Mouse (Mus musculus) adrenal gland, postnatal 25 days (tissue): ENCODE data around the gene Efemp1. TPM values are rescaled to one million over a fixed set of nuclear protein-coding genes. Genes with fewer than 3 reads are reported as not detected.

ENCODE experiments used
- DNase-seq: peaks from one replicate; pipeline ENCODE4 v3.0.0; 2021; ENCODE audit warnings: mixed read lengths
- long read RNA-seq: library from polyadenylated mRNA; stranded (forward); transcript quantifications from one replicate; pipeline ENCODE4 v2.0.0, GENCODE M21; 2021
- total RNA-seq: library from RNA; stranded (reverse); gene quantifications from 2 replicates; pipeline ENCODE4 v1.2.3, GENCODE M21; 2021

Efemp1 gene
- total RNA-seq: 109 and 122 TPM in 2 replicates
- long read RNA-seq, transcript Efemp1-201 (11 exons, 2,037 nt): major isoform, 31 of 36 reads
- long read RNA-seq, partial matches to known transcripts: 1 of 36 reads
- long read RNA-seq, other reads (novel, unspliced or antisense): 4 of 36 reads

GRCm38 (mm10) chr11:28853102-28853800 lies at the start of gene Efemp1:
Gene Efemp1 (plus strand): TSS chr11:28853204.
- peak; percentile 21 for DNase-seq

GRCm38 (mm10) chr11:28808685-28809084 lies 44.3 kb upstream of the Efemp1 start:
- peak; percentile 26 for DNase-seq

- no peak for DNase-seq
Observed at GRCm38 (mm10) chr11:28811874-28812273, 41.1 kb upstream of the Efemp1 start.

GRCm38 (mm10) chr11:28812564-28812963 lies 40.4 kb upstream of the Efemp1 start:
- DNase-seq: no peak

GRCm38 (mm10) chr11:28817405-28817804 lies 35.6 kb upstream of the Efemp1 start:
- no peak for DNase-seq

- no peak for DNase-seq
Observed at GRCm38 (mm10) chr11:28826950-28827349, 26.1 kb upstream of the Efemp1 start.

GRCm38 (mm10) chr11:28833809-28834208 lies 19.2 kb upstream of the Efemp1 start:
- DNase-seq: no peak

GRCm38 (mm10) chr11:28835141-28835540 lies 17.9 kb upstream of the Efemp1 start:
- DNase-seq: no peak

GRCm38 (mm10) chr11:28849841-28850240 lies 3.2 kb upstream of the Efemp1 start:
- no peak for DNase-seq

GRCm38 (mm10) chr11:28851645-28852044 lies 1.4 kb upstream of the Efemp1 start:
- no peak for DNase-seq

GRCm38 (mm10) chr11:28852361-28852919 lies 564 bp upstream of the Efemp1 start:
- no peak for DNase-seq

GRCm38 (mm10) chr11:28859125-28859524 lies 6.1 kb downstream of the Efemp1 start:
- DNase-seq: no peak

GRCm38 (mm10) chr11:28869129-28869528 lies 16.1 kb downstream of the Efemp1 start:
- DNase-seq: no peak

GRCm38 (mm10) chr11:28881381-28881976 lies 28.5 kb downstream of the Efemp1 start:
- DNase-seq: no peak

GRCm38 (mm10) chr11:28883106-28883505 lies 30.1 kb downstream of the Efemp1 start:
- DNase-seq: no peak

GRCm38 (mm10) chr11:28889538-28889937 lies 36.5 kb downstream of the Efemp1 start:
- no peak for DNase-seq

GRCm38 (mm10) chr11:28891515-28891914 lies 38.5 kb downstream of the Efemp1 start:
- DNase-seq: no peak

- DNase-seq: no peak
Observed at GRCm38 (mm10) chr11:28899420-28899819, 46.4 kb downstream of the Efemp1 start.

- DNase-seq: no peak
Observed at GRCm38 (mm10) chr11:28904596-28904995, 51.6 kb downstream of the Efemp1 start.

- DNase-seq: no peak
Observed at GRCm38 (mm10) chr11:28906288-28906687, 53.3 kb downstream of the Efemp1 start.

- peak; percentile 31 for DNase-seq
Observed at GRCm38 (mm10) chr11:28908908-28909545, 56.0 kb downstream of the Efemp1 start.

- DNase-seq: no peak
Observed at GRCm38 (mm10) chr11:28912469-28913138, 59.6 kb downstream of the Efemp1 start.
